Mouse (Mus musculus): Measurements from ENCODE around the gene Tradd. TPM values are rescaled to one million over a fixed set of nuclear protein-coding genes. Genes with fewer than 3 reads are reported as not detected.
A peak's percentile ranks its signal among the peaks of the same experiment; 100 is the strongest.

Gene Tradd
- total RNA-seq, 2 experiments from 2014 or later: 7.0 to 7.6 TPM

DNA sequence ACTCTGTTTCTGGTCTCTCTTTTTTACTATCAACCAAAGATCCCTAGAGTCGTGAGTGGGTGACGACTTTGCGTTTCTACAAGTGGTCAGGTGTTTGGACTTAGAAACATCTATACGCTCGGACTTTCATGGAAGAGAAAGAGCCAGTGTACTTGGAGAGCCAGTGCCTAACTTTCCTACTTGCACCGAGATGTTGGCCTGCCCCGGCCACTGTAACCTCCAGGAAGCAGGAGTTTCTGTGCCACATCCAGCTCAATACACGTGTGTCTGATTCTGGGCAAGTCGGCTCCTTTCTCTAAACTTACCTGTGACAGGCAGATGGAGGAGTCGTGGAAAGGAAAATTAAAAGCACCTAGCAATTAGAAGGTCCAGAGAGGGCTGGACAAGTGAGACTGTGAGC is 11.4 kb upstream of the Tradd start, which contains the start of gene Nol3:
Gene Nol3, plus strand, starts transcription at position 301 of the 400 bp plus-strand sequence.
- peak within 1 kb of the TSS; percentile 54 for H3K4me3 ChIP-seq
- no peak for DNase-seq (ENCODE audit: low spot score in 2 of 2)
- H3K27ac ChIP-seq: peak within 1 kb of the TSS; percentile 70
- no peak for TF ChIP-seq CTCF (conservative IDR thresholded peaks at IDR 0.05)

DNA sequence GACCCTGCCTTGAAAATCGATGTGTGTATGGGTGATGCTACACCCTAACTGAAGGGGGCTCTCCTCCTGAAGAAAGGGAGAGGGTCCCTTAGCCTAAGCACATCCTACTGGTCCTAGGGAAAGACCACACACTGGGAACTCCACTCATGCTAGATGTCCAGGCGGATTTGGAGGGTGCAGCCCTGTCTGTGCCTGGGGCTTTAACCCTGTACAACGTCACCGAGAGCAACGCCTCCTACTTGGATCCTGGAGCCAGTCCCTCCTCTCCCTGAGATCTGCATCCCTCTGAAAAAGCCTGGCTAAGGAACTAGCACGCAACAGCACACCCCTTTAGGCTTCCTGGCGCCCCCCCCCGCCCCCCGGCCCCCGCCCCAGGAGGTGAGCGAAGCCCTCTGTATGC is 11.0 kb upstream of the Tradd start:
- Histone ChIP-seq H3K27ac (no peak overlapping the region), H3K4me3 (peak overlapping the region; percentile 54; the same call in 1 of the 2 replicates)
- no peak for DNase-seq (ENCODE audit: low spot score in 2 of 2)
- TF ChIP-seq CTCF (conservative IDR thresholded peaks at IDR 0.05): peak; percentile 36

DNA sequence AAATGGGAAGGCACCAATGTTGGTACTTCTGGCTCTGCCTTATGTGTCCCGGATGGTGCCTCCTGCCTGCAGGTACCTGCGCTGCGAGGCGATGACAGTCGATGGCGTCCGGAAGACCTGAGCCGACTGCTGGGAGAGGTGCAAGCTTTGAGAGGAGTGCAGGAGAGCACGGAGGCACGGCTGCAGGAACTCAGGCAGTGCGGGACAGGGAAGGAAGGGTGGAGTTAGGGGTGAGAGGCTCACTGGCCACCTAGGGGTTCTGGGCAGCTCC is 6.4 kb upstream of the Tradd start:
- no peak for DNase-seq (ENCODE audit: low spot score in 2 of 2)
- no peak for TF ChIP-seq CTCF (conservative IDR thresholded peaks at IDR 0.05)
- H3K4me3 ChIP-seq: no peak overlapping the region
- H3K27ac ChIP-seq: no peak overlapping the region

DNA sequence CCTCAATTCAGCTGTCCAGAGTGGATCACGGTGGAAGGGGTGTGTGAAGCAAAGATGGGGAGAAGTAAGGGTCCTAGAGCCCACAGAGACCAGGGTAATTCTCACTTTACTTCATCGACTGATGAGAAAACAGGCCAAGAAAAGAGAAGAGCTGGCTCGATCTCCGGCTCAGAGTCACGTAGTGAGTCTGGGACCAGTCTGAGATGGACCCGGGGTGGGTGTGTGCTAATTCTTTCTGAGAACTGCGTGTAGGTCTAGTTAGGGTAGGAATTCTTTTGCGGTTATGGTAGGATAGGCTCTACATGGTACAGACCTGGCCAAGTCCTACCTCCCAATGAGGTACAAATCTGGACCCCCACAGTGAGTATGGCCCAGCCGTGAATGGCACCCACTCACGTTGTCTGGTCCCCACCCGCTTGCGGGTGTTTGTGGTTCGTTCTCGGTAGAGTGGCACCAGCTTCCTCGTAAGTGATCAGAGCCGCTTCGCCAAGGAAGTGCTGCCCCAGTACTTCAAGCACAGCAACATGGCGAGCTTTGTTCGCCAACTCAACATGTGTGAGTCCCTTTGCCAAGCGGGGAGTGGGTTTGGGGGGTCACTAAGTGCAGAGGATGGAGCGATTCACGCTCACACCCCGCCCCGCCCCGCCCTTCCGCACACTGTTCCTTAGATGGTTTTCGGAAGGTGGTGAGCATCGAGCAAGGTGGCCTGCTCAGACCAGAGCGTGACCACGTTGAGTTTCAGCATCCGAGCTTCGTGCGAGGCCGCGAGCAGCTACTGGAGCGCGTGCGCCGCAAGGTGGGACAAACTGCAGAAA is 5.9 kb upstream of the Tradd start:
- no peak for TF ChIP-seq CTCF (conservative IDR thresholded peaks at IDR 0.05)
- DNase-seq (ENCODE audit: low spot score in 2 of 2): no peak
- peak overlapping the region; percentile 60 for H3K4me3 ChIP-seq
- H3K27ac ChIP-seq: peak overlapping the region; percentile 80

DNA sequence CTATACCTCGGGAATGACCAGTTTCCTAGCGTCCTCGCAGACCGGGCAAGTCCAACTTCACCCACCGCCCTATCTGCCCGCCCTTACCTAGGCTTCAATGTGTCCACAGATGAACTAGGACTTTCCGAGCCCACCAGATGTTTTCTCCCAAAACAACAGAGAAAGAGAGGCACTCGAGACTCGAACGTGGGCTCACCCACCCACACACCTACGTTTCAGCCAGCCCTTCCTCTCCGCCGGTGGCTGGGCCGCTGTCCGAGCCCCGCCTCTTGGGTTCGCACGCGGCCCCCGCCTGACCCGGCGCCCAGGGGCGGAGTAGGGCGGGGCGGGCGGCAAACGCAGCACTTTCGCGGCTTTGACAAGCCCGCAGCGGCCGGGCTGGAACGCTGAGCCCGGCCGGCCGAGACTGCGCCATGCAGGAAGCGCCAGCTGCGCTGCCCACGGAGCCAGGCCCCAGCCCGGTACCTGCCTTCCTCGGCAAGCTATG is 5.1 kb upstream of the Tradd start, which contains the start of gene Hsf4:
Gene Hsf4, plus strand, starts transcription at position 341 of the 487 bp plus-strand sequence.
- Histone ChIP-seq H3K27ac (peak within 1 kb of the TSS; percentile 80), H3K4me3 (peak within 1 kb of the TSS; percentile 60)
- peak in 1 of 2 experiments; percentile 41 for DNase-seq (ENCODE audit: low spot score in 2 of 2)
- TF ChIP-seq CTCF (conservative IDR thresholded peaks at IDR 0.05): no peak

DNA sequence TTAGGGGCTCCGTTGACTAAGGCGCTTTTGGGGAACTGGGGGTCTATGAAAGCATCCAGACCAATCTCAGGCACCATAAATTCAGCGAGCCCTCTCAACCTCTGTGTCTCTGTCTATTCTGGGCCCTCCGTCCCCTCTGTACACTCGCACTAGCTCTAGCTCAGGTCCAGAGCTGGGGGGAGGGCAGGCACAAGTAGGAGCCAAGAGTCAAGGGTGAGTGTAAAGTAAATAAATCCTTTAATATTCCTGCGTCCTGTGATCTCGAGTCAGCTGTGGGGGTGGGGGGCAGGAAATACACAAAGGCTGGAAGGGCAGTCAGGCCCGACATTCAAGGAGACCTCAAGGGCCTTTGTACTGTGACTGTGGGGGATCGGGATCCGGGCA is 4.7 kb upstream of the Tradd start:
- DNase-seq (ENCODE audit: low spot score in 2 of 2): no peak
- Histone ChIP-seq H3K27ac (peak overlapping the region; percentile 80), H3K4me3 (peak overlapping the region; percentile 60)
- TF ChIP-seq CTCF (conservative IDR thresholded peaks at IDR 0.05): no peak

DNA sequence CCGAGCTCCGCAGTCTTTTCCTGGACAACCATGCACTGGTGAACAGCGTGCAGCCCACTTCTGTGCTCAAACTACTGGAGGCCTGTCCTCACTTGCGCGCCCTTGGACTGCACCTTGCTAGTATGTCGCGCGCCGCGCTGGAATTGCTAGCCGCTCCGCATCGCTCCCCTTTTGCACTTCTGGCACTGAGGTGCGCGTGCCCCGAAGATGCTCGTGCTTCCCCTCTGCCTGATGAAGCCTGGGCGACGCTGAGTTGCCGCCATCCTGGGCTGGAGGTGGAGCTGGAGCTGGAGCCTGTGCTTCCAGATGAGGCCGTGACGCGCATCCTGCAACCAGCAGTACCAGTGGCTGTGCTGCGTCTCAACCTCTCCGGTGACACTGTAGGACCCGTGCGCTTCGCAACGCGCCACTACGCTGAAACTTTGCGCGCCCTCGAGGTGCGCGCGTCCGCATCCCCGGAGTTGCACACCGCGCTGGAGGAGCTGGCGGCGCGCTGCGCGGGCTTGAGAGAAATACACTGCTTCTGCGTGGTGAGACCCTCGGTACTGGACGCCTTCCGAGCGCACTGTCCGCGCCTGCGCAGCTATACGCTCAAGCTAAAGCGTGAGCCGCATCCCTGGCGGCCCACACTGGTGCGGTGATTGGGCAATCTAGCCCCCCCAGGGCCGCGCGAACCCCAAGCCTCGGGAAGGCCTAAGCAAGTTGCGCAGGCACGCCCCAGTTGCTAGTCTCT is 4.1 kb upstream of the Tradd start:
- peak overlapping the region; percentile 60 for H3K4me3 ChIP-seq
- TF ChIP-seq CTCF (conservative IDR thresholded peaks at IDR 0.05): no peak
- H3K27ac ChIP-seq: peak overlapping the region; percentile 80
- DNase-seq (ENCODE audit: low spot score in 2 of 2): peak; percentile 75 to 84

DNA sequence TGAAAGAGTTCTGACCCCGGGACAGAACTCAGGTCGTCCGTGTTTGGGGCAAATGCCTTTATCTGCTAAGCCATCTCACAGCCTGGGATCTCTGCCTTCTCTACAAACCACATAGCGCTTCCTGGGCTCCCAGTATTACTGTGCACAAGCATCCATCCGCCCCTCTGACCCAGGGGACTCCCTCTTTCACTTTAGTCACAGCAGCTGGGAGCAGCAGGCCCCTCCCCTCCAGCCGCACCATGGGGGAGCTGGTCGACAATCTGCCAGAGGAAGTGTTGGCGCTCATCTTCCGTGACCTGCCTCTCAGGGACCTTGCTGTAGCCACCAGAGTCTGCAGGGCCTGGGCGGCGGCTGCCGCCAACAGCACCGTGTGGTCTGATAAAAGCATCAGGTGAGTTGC is 2.4 kb upstream of the Tradd start:
- no peak for TF ChIP-seq CTCF (conservative IDR thresholded peaks at IDR 0.05)
- DNase-seq (ENCODE audit: low spot score in 2 of 2): no peak
- H3K27ac ChIP-seq: no peak overlapping the region
- H3K4me3 ChIP-seq: no peak overlapping the region

DNA sequence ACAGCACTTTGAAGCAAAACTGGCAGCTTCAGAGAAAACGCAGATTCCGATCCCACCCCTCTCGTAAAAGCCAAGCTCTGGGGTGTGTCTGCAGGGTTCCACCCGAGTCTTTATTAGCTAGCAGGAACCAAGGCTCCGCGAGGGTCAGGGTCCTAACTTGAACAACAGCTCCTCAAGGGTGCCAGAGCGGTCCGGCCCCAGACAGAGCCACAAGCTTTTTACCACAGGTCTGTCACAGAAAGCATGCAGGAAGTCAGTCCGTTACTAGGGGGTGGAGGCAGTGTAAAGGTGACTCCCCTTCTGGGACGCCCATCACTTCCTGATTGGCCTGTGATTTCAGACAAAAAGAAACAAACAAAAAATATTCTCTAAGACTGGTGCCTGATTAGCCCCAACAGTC is 719 bp upstream of the Tradd start:
- no peak for TF ChIP-seq CTCF (conservative IDR thresholded peaks at IDR 0.05)
- peak overlapping the region; percentile 71 for H3K4me3 ChIP-seq
- no peak for DNase-seq (ENCODE audit: low spot score in 2 of 2)
- H3K27ac ChIP-seq: no peak overlapping the region

DNA sequence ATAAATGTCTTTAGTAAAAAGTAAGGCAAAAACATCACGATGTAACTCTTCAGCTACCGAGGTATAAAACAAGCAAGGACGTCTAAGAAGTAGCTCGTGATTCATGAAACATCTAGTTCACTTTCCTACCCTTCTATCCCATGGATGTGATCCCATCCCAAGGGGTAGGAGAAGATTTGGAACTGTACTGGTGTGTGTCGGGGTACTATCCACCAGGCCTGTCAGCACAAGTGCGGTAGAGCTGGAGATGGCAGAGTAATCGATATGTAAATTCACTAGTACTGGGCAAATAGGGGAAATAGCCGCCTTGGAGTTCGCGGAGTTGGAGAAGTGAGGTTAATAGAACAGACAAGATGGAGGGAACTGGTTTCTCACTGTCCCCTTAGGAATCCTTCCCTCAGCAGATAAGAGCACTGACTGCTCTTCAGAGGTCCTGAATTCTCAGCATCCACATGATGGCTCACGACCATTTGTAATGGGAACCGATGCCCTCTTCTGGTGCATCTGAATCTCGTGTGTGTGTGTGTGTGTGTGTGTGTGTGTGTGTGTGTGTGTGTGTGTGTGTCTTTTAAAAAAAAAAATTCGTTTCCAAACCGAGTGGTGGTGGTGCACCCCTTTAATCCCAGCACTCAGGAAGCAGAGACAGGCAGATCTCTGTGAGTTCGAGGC is 1.0 kb downstream of the Tradd start:
- Histone ChIP-seq H3K27ac (no peak overlapping the region), H3K4me3 (no peak overlapping the region)
- DNase-seq (ENCODE audit: low spot score in 2 of 2): no peak
- TF ChIP-seq CTCF (conservative IDR thresholded peaks at IDR 0.05): no peak

DNA sequence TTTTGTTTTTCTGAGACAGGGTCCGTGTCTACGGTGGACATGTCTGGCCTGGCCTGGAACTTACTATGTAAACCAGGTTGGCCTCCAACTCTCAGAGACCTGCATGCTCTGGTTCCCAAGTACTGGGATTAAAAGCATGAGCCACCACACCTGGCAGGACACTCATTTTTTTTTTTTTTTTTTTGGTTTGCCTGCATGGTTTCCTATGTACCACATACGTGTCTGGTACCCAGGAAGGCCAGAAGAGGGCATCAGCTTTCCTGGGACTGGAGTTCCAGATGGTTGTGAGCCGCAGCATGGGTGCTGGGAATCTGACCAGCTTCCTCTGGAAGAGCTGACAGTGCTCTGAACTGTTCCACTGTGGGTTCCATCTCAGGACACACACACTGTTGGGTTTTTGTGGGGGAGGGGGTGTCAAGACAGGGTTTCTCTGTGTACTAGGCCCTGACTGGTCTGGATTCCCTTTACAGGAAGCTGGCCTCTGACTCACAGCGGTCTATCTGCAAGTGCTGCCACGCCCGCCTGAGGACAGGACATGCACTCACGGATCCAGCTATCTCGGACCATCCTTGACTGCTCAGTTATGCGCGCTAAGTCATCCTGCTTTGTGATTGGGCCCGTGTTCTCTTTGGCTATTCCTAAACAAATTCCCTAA is 3.0 kb downstream of the Tradd start:
- DNase-seq (ENCODE audit: low spot score in 2 of 2): no peak
- no peak for TF ChIP-seq CTCF (conservative IDR thresholded peaks at IDR 0.05)
- Histone ChIP-seq H3K4me3 (no peak overlapping the region), H3K27ac (no peak overlapping the region)

DNA sequence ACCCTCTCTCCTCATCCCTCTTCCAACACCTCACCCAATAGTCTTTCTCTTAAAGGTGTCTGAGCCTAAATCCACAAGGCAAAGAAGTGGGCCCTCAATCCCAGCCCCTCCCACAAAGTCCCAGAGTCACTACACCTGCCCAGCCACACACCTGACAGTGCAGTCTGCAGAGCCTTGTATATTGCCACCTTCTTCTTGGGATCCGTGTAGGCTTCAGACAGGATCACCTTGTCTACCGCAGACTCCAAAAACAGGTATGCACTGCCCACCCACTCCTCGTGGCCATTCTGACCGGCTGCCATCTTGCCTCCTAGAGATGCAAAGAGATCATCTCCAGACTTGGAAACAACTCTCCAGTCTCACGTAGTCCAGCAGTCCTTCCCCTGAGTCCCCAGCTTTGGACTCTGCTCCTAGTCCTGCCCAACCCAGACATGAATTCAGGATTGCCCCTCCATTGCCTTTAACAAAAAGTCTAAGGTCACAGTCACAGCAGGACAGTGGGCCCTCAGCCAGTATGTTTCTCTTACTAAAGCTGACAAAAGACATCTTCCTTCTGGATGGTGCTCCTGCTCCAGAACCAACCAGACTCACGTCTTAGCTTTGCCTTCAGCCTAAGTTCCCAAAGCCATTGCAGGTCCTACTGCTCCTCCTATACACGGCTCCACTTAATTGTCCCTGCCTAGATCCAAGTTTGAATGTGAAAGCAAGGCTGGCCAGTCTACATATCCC is 3.9 kb downstream of the Tradd start:
- H3K27ac ChIP-seq: no peak overlapping the region
- DNase-seq (ENCODE audit: low spot score in 2 of 2): no peak
- no peak overlapping the region for H3K4me3 ChIP-seq
- no peak for TF ChIP-seq CTCF (conservative IDR thresholded peaks at IDR 0.05)
